Mouse (Mus musculus): ENCODE measurements around the gene Sorbs2.

The Sorbs2 gene

DNA sequence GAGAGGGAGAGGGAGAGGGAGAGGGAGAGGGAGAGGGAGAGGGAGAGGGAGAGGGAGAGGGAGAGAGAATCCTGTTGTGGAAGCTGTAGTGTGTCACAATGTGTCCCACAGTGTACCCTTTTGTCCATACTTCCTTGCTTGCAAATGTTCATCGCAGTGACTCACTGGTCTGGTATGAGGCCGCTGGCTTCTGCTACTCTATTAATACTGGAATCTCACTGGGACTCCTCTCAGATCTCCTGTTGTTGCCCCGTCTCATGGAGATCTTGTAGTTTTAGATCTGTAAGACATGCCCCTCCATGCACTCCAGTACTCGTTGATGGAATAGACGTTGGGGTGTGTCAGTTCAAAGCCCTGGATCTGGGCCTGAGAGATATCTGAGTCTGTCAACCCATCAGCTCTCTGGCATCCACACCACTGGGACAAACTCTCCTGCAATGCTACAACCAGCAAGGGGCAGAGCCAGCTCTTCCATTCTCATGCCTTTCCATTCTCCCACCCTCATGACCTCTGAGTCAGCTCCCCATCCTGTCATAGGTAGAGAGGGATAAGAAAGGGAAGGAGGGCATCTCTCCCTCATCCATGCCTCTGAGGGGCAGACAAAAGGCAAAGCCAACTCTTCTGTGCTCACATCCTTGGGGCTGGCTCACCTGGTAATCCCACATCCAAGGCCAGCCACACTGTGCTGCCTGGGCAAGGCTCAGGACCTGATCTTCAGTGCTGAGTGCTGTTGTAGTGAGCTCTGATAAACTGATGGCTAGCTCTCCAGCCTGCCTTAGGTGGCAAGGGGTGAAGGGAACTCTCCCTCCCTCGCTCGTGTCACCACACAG is 72.3 kb downstream of the Sorbs2 start:
- DNase-seq (ENCODE audit: low read depth), result no peak

DNA sequence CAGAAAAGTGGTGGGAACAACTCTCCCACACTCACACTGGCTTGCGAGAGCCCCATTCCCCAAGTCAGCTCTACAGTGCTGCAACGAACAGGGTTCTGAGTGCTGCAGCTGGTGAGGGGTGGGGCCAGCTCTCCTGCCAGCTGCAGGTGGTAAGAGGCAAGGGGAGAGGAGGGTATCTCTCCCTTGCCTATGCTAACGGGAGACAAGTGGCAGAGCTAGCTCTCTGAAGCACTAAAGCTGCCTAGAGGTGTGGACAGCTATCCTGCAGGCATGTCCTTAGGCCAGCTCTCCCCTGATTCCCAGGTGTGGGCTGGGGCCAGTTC is 72.9 kb downstream of the Sorbs2 start:
- no peak for DNase-seq (ENCODE audit: low read depth)

DNA sequence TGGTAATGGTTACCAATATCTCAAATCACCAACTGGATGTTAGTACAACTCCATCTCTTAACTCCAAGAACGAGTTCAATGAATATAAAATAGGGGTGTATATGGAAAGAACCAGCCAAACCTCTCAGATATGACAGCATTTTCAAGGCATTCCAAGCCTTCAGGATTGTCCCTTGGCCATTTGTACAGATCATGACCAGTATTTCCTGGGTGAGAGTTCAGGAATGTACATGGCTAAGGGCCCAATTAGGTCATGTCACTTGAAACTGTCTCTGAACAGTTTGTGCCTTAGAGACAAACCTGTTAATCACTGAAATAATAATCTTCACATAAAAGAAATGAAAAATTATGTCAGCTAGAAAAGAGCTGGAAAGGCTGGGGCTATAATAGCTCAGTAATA is 76.3 kb downstream of the Sorbs2 start:
- no peak for DNase-seq (ENCODE audit: low read depth)

DNA sequence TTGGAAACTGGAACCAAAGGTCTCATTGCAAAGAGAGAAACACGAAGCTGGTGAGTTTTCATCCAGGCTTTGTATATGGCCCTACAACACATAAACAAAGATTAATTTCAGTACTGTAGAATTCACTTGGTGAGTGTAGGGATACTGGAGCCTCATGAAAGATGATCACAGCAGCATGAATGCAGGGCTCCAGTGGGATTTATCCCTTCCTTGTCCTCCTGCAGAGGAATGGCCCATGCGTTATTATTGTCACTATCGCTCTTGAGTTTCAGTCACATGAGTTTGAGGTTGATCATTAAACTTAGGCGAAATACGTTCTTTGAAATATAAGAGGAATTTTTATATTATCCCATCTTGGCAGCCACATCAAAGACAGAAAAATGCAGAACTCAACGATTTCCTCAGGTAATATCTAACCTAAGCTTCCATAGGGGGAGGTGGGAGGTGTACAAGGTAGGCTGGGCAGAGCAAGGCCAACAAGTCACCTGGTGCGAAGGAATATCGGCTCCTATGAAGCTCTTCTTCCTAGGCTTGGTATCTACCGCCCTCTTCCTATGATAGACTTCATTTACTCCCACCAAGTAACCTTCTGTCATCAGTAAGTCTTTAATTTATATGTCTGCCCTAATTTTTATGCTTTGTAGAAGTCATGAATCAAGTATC is 76.9 kb downstream of the Sorbs2 start:
- no peak for DNase-seq (ENCODE audit: low read depth)

DNA sequence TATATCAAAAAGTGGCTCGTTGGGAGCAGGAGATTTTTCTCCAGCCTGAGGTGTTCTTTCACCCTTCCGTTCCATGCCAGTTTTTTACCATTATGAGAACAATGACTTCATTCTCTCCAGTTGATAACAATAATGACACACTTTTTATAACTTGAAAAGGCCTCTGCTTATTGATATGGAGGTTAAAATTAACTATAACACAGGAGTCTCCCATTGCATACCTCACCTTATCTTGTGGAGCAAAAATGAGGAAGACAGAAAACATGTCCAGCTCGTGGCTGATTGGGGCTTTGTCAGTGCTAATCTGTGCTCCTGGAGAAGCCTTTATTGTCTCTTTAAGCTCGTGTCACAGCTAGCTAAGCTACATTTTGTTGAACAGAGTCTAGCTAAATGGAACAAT is 77.6 kb downstream of the Sorbs2 start:
- DNase-seq (ENCODE audit: low read depth), result no peak

DNA sequence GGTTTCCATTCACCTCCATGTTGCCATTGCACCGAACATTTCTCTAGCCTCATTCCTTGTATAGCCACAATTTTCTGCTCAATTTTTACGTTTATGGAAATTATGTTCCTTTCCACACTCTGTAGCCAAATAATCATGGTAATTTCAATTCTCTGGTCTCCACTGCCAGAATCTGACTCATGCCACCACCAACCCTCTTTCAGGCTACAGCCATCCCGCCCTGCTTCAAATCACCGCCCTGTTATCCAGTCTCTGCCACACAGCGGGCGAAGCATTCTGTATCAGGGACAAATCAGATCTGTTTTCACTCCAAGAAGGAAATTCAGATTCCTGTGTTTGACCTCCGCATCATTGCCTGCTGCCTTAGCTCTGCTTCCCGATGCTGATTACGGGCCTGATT is 79.4 kb downstream of the Sorbs2 start:
- no peak for DNase-seq (ENCODE audit: low read depth)

DNA sequence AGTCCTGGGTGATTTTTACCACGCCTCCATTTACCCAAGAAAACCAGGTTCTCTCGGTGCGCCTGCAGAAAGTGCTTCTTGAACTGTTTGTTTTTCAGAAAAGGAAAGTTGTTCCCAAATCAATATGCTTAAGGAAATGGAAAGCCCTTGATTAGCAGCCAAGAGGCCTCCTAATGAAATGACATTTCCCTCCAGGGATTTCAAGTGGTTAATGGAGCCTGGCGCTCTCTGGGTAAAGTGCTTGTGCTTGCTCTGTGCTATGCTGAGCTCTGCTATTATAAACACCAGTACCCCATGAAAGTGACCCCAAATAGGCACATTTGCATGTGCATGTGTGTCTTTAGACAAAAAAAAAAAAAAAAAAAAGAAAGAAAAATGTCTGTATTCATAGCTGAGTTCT is 84.3 kb downstream of the Sorbs2 start:
- DNase-seq (ENCODE audit: low read depth), result no peak

DNA sequence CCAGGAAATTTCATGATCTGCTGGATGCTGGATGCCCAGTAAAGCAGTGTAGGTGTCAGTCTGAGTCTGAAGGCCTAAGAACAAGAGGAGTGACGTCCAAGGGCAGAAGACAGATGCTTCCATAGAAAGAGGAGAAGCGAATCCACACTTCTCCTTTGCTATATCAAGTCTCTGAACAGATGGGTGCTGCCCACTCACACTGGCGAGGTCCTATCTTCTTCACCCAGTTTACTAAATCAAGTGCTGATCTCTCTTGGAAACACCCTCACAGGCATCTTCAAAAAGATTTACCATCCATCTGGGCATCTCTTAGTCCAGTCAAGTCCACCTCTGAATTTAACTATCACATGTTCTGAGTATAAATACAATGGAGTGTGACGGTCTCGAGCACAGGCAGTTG is 86.1 kb downstream of the Sorbs2 start:
- DNase-seq (ENCODE audit: low read depth), result no peak

DNA sequence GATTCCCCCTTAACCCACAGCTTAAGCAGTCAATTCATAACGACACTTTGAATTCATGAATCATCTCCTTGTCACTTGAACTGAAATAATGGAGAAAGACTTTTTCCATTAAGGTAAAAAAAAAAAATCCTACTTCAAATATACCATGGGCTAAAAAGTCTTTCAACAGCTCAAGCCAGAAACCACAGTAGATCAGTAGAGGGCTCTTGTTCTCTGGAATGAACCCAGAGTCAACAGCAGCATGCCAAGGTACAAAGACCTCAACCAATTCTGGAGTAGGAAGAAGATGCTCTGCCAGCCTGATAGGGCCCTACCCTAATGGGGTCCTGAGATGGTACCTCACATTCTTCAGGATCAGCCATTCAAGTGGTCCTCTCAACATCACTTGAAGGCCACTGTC is 88.4 kb downstream of the Sorbs2 start:
- DNase-seq (ENCODE audit: low read depth), result no peak

DNA sequence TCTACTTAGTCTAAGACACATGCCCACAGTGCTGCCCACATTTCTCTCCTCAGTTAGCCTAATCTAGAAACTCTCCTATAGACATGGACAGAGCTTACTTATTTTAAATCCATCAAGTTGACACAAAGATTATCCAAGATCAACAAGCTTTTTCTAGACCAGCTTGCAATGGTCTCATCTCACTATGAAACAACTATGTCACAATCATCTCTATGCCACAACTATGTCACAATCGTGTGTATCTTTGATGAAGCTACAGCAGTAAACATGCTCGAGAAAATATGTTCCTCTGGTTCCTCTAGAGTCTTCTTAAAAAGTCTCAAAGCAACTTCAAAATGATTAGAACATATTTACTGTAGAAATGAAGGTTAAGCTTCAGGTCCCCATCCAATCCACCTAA is 89.0 kb downstream of the Sorbs2 start:
- no peak for DNase-seq (ENCODE audit: low read depth)

DNA sequence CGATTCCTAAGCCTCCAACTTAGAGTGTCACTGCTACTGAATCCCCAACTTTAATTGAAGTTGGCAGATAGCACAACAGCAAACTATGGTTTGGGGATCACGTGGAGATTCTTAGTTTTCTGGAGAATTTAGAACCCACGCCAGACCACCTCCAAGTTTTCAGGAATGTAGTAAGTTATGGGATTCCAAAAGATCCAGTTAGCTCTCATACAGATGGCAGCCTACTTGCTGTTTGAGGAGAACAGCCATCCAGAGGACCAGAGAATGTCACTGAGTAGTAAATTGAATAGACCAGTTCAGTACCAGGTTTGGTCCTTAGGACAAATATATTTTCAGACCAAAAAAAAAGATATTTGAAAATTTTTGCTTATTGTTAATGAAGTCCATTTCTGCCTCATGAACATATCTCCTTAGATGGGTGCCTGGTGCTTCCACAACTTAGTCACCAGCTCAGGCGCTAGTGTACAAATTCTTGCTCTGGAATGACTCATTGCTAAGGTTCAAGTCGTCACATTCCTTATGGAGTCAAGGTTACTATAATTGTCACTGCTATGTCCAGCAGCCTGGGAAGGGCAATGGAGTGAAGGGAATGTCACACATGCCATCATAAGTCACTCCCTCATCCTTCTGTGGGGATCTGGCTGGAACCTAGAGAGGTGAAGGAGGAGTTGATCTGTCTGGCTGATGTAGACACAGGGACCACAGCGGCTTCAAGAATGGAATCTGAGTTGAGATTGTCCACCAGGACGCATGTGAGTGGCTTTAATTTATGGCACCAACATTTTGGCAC is 90.2 kb downstream of the Sorbs2 start:
- DNase-seq (ENCODE audit: low read depth), result no peak

DNA sequence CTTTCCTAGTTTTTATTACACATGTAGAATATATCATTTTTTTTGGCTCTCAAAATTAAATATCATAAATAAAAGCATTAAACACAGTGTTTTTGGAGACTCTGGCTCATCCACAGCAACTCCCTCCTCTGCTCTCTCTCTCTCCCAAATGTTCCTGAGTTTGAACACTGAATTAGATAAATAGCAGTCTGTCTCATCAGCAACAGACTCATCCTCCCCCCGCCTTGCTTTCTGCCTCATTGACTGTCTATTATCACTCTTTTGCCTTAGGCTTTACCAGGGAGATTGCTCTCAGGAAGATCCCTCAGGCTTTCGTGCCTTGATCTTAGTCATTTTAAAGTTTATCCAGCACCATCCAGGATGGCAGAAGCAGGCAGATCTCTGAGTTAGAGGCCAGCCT is 91.3 kb downstream of the Sorbs2 start:
- DNase-seq (ENCODE audit: low read depth), result no peak

DNA sequence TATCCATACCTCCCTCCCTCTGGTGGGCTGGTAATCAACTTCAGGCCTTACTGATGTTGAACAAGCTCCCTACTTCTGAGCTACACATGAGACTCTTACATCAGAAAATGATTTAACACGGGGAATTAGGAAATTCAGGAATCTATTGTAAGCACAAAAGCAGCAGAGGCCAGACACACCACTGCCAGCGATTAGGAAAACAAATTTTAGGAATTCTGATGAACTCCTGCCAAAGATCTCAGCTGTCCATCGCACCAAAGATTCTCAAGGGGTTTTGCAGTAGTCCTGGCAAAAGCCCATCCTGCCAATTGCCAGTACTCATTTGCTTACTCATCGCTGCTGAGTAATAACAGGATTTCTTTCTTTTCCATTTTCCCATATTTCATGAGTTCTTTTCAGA is 94.4 kb downstream of the Sorbs2 start:
- DNase-seq (ENCODE audit: low read depth), result no peak

DNA sequence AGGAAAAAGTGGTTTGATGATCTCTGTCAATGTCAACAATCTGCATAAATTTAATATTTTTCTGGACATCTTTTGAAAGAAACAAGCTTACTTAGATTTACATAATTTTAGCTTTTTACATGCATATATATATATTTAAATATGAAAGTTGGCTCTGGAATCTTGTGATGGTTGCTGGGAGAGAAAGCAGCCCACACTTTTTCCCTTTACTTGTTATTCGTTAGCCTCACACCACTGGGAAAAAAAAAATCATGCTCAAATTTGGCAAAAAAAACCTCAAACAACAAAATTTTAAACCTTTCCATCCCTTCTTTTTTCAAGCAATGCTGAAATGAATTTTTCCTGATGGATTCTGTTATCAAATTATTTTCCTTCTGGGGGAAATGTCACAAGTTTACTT is 97.8 kb downstream of the Sorbs2 start:
- no peak for DNase-seq (ENCODE audit: low read depth)

DNA sequence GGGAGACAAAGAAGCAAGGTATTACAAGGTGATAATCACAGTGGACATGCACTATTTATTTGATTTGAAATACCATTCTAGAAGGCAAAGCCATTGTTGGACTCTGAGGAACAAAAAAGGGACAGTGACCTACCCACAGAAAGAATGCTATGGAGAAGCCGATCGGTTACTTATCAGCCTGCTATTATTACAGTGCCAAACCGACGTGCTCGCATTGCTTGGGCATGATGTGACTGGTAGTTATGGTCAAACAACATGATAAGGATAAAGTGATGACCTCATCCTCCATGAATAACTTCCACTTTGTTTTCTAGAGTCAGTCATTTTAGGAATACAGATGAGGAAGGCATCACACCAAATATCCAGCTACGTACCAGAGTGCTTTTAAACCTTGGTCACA is 99.4 kb downstream of the Sorbs2 start:
- DNase-seq (ENCODE audit: low read depth), result no peak

DNA sequence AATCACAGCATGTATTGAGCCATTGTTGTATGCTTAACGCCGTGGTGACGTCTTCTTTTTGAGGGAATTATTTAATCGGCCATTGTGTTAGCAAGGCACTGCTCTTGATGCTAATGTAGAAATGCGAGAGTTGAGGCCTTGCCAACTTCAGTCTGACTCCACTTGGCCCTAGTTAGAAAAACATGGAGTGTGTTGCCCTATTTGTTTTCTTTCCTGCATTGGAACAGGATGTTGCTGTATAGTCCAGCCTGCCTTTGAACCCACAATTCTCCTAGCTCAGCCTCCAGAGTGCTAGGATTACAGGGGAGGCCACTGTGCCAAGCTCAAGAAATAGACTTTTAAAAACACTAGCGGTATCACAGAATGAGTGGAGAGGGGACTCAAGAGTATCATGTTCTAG is 100.8 kb downstream of the Sorbs2 start:
- DNase-seq (ENCODE audit: low read depth), result no peak

DNA sequence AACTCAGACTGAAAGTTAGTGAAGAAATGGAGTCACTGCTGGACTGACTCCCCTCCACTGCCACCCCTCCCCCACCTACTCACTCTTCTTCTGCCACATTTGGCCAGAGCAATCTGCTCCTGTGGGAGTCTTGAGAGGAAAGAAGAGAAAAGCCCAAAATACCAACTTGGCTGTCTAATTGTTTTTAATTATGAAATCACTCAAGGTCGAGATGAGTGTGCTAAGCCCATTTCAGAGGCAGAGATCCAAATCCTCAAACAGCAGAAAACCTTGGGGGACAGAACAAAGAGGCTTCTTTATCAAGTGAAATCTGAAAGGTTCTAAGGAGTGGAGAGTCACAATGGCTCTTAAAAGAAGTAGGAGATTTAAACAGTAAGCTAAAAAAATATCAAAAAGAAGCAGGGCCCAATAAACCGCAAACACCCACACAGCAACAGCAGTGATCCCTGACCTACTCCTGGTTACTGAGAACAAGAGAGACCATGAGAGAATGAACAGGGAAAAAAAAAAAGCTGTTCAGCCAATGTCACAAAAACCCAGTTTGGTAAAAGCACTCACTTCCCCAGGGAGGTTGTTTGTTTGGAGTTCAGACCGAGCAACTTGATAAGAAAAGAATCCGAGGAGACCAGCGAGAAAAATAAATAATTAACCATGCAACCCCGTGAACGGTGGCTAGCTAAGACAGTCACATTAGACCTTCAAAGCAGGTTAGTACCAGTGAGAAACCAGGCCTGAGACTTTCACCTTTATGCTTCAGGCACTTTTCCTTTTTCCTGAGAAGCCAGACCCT is 103.0 kb downstream of the Sorbs2 start:
- no peak for DNase-seq (ENCODE audit: low read depth)

DNA sequence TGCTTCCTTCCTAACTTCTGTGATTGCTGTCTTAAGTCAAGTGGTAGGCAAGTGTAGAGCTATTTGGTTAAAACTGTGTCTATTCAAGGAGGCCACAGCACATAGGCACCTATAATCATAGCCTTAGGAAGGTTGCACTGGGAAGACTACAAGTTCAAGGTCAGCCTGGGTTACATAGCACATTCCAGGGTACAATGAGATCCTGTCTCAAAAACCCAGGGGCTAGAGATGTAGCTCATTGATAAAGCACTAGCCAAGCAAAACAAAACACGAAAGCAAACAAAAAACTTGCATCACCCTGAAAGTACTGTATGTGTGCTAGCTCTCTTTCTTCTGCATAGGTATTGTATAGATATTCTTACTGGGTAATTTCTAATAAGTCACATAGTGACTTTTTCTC is 103.7 kb downstream of the Sorbs2 start:
- no peak for DNase-seq (ENCODE audit: low read depth)

DNA sequence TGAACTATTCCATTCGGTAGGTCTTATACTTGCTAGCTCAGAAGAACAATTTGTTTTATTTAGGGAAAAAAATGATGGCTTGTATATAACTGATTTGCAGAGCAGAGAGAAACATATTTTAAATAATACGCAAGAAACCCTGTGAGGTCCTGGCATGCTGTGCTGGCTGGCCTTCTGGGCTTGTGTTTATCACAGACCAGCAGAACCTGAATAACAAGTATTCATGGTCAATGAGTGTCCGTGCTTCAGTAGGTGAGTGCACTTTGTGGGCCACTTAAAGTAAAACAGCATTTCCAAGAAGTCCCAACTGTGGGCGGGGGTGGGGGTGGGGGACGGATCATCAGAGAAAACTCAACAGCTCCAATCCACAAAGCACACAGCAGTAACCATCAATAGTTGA is 107.0 kb downstream of the Sorbs2 start:
- no peak for DNase-seq (ENCODE audit: low read depth)

DNA sequence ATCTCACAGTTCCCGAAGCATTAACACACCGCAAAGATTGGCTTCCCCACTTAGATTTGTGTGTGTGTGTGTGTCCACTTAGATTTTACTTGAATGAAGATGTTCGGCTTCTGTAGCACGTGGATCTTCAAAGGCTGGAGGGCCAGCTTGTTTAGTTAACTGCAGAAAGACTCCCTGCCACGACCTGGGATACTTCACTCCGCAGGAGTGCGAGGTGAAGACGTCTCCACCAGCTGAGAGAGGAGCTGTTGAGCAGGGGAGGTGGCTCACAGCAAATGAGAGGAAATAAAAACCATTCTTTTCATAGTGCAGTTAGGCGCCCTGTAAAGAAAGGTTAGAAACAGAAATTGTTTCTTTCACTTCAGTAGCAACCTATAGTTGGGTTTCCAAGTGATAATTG is 107.5 kb downstream of the Sorbs2 start:
- no peak for DNase-seq (ENCODE audit: low read depth)

DNA sequence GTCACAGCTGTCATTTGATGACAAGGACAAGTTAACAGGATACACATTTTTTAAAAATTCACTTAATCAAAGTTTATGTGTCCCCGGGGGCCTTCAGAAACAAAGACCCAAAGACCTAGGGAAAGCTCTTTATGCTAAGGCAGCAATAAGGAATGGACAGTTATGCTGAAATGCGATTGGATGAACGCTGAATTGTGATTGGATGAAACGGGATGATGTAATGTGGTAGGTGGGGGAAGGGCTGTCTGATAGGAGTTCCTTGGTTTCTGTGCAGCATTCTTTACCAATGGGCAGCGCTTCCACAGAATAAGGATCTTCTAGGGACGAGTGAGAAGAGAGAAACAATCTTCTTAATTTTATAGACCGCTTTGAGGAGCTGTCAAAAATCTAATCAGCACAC is 108.0 kb downstream of the Sorbs2 start:
- no peak for DNase-seq (ENCODE audit: low read depth)

DNA sequence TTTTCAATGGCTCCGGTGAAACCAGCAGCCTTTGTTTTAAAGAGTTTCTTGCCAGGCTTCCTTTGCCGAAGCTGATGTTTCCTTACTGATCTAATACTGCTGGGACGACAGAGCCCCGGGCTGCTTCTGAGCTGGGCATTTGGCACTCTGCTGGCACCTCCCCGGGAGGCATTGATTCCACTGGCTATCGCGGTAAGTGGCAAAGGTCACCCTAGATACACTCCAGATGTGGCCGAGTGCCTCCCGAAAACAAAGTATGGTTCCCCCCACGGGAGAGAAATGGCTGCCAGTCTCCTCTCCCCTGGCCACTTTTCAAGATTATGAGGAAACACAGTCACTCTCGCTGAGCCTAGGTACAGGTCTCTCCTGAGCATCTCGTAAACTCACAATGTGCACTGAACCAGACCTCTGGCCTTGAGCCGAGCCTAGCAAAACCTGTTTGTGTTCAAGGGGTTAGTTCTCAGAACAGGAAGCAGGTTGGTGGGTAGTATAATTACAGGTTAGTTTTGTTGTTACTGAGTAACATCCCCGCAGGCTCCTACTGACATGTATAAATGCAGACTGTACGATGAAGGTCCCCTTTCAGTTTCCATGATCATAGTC is 114.1 kb downstream of the Sorbs2 start:
- DNase-seq (ENCODE audit: low read depth), result no peak
